ENCODE assay signal across 16 mouse cellular contexts in the genomic region with DNA sequence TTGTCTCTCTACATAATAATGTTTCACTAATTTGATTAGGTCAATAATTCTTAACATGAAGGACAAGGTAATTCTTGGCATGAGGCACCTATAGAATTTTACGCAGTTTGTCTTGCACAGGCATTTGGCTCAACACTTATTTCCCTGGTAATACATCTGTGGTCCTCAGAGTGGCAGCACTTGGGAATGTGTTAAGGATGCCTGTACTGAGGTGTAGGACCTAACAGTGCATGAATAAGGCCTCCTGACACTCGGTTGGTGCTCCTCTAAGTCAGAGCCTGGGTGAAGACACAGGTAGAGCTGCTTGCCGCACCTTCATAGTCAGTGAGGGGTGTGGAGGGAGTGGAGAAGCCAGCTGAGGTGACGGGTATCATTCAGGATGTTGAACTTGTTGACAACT.
A peak's percentile ranks its signal among the peaks of the same experiment; 100 is the strongest.
DNase-seq lines count a peak whose midpoint lies in the region; ATAC-seq and TF ChIP-seq lines count a peak whose summit lies in the region.
"Had no signal": no experiment of that assay in that cellular context is flagged by ENCODE, and none has a peak within 500 bp of the region (broad histone marks: within the 10 kb centered on the region; RNA-seq: fewer than 3 reads in every experiment).

No protein-coding gene starts in this region.

- H3K4me1 ChIP-seq in midbrain, embryonic 16.5 days (ENCODE audit: control insufficient read depth, insufficient read depth, low read length) = no peaks in the 10 kb centered on the region
- H3K4me1 ChIP-seq: neural tube, embryonic 12.5 days had no signal

- WGBS in midbrain, embryonic 16.5 days = 90% methylated on average over 4 of the region's 4 CpGs

- peak; percentile 85 for DNase-seq in heart, adult 11 months
- DNase-seq in heart, adult 8-10 months (ENCODE audit: low spot score) = no peak
- DNase-seq in layer of hippocampus, adult 2 months (ENCODE audit: low spot score in 2 of 2) = no peak
- no peak for DNase-seq in layer of hippocampus, postnatal 36 days
- DNase-seq in brain, adult 2 months (ENCODE audit: low read depth, low spot score) = peak; percentile 42
- no peak for DNase-seq in gastrocnemius, postnatal 25 days
- DNase-seq: adrenal gland, postnatal 14 days; cerebellum, postnatal 14 days; heart, postnatal 14 days; kidney, postnatal 36 days; lung, postnatal 14 days; right cerebral cortex, postnatal 14 days had no signal

- no peak overlapping the region for H3K4me2 ChIP-seq in midbrain, embryonic 16.5 days (ENCODE audit: low read length)
- H3K4me2 ChIP-seq: neural tube, embryonic 12.5 days had no signal

- H3K4me3 ChIP-seq in layer of hippocampus, adult 2 months = no peak overlapping the region
- no peak overlapping the region for H3K4me3 ChIP-seq in midbrain, embryonic 16.5 days (ENCODE audit: low read depth, low read length)
- H3K4me3 ChIP-seq: neural tube, embryonic 12.5 days had no signal

- peaks cover 15% of the 10 kb centered on the region; the same call in 1 of the 2 replicates for H3K36me3 ChIP-seq in midbrain, embryonic 16.5 days (ENCODE audit: control insufficient read depth, insufficient read depth, low read length)

- H3K27me3 ChIP-seq in midbrain, embryonic 16.5 days (ENCODE audit: control insufficient read depth, insufficient read depth, low read depth, low read length) = no peaks in the 10 kb centered on the region
- H3K27me3 ChIP-seq: neural tube, embryonic 12.5 days had no signal

- TF ChIP-seq CTCF in layer of hippocampus, adult 2 months (conservative IDR thresholded peaks at IDR 0.05) = peak; percentile 57

- no peaks in the 10 kb centered on the region for H3K9me3 ChIP-seq in midbrain, embryonic 16.5 days (replicated peaks; ENCODE audit: control insufficient read depth, low read length, poor library complexity, severe bottlenecking)
- H3K9me3 ChIP-seq: neural tube, embryonic 12.5 days had no signal

- peak overlapping the region; percentile 77; the same call in 1 of the 2 replicates for H3K27ac ChIP-seq in layer of hippocampus, adult 2 months
- H3K27ac ChIP-seq in midbrain, embryonic 16.5 days (ENCODE audit: low read length) = no peak overlapping the region
- H3K27ac ChIP-seq: liver, embryonic 14.5 days; neural tube, embryonic 12.5 days had no signal

- ATAC-seq in midbrain, embryonic 16.5 days = peak; percentile 40; the same call in 1 of the 2 replicates
- ATAC-seq: CD4-positive, CD25-positive, alpha-beta regulatory T cell, adult 4 months had no signal

- H3K9ac ChIP-seq in midbrain, embryonic 16.5 days (ENCODE audit: low read depth, low read length) = no peak overlapping the region
- H3K9ac ChIP-seq: liver, embryonic 14.5 days; neural tube, embryonic 12.5 days had no signal

Comparison
In these comparisons a context has a peak if more than half of its experiments do, and no peak if none do; other contexts are left out.
1. DNase-seq: peak in heart, adult 11 months (single experiment) and brain, adult 2 months (single experiment); none in heart, adult 8-10 months (single experiment), layer of hippocampus, adult 2 months (0 of 2), layer of hippocampus, postnatal 36 days (0 of 2) and gastrocnemius, postnatal 25 days (single experiment).